Mouse (Mus musculus) left cerebral cortex, adult 9 months (tissue): ENCODE measurements around the gene Ptpro.
"Not testable (repeated sequence)": the region's sequence is repeated elsewhere in the genome, so short reads cannot be mapped to it uniquely, and the experiment has no call there.

Experiments used
- DNase-seq, 2 experiments: peaks; one replicate each; pipeline ENCODE4 v3.0.0; 2022; ENCODE audit warnings: low spot score in 2 of 2

Gene Ptpro

GRCm38 (mm10) chr6:137455537-137456041, 203.5 kb downstream of the Ptpro start:
- DNase-seq: peak in 1 of 2 experiments; percentile 47

DNA sequence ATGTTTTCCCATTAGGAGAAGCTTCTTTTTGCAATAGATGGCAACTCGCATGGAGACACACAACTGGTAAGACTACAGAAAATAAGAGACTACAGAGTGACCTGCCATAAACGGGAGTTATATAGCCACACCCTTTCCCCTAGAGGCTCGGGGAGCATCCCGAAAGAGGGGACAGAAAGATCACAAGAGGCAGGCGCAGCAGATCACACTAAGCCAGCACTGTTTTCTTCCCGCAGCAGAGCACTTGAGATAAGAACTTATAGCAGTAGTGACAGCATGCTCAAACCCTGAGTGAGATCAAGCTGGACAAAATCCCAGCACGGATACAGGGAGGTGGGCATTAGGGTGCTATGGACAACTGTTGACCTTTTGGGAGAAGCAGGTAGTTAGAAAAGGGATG, 203.9 kb downstream of the Ptpro start:
- no peak for DNase-seq

- DNase-seq: no peak
Measured at GRCm38 (mm10) chr6:137457210-137457609, 205.1 kb downstream of the Ptpro start.

DNA sequence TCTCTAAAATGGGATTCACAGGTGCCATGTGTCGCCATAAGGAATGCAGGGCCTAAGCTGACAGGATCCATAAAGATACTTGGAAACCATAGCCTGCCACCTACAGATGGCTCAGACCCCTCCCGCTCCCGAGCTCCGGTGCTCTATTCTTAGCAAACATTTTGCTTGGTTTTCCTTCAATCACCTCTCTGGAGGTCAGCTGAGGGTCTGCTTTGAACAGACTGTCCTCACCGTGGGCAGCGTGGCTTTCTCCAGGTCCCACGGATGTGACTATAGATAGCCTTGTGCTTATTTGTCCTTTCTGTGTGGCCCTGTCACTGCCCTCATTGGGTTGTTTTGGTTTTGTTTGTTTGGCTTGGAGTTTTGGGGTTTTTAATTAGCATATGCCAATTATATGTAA, 206.0 kb downstream of the Ptpro start:
- DNase-seq: no peak

- no peak for DNase-seq
Measured at GRCm38 (mm10) chr6:137463771-137464170, 211.7 kb downstream of the Ptpro start.

DNA sequence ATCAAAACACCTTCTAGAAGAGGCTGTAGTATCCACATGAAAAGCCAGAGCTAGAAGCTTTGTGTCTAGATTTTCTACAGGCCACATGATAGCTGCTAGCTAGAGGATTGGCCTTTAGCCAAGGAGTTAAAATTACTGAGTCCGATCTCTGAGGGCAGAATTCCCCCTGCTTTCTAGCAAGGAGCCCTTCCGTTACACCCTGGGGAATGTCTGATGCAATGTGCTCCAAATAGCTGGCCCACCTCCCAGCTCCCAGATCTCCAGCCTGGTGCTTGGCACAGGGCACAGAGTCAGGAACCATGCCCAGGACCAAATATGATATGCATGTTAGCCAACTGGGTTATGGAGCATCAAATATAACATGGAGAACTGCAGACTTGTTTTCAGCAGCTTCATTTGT, 213.1 kb downstream of the Ptpro start:
- DNase-seq: peak in 1 of 2 experiments; percentile 13

GRCm38 (mm10) chr6:137466256-137466655, 214.1 kb downstream of the Ptpro start:
- DNase-seq: no peak

- no peak for DNase-seq
Measured at GRCm38 (mm10) chr6:137467696-137468095, 215.6 kb downstream of the Ptpro start.

DNA sequence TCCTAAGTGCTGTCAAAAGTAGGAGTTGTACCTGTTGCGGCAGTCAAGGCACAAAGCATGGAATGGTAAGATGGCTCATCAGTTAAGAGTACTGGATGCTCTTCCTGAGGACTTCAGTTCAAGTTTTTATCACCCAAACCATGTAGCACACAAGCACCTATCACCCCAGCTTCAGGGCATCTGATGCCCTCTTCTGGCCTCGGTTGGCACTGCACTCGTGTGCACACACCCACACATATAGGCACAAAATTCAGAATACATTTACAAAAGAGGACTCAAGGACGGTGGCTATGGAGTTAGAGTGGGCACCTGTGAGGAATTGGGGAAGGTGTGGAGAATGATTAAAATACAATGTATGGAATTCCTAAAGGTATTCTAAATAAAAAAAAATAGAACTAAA, 217.4 kb downstream of the Ptpro start:
- no peak for DNase-seq

- DNase-seq: peak; percentile 31 to 83
Measured at GRCm38 (mm10) chr6:137470901-137471598, 218.9 kb downstream of the Ptpro start.

DNA sequence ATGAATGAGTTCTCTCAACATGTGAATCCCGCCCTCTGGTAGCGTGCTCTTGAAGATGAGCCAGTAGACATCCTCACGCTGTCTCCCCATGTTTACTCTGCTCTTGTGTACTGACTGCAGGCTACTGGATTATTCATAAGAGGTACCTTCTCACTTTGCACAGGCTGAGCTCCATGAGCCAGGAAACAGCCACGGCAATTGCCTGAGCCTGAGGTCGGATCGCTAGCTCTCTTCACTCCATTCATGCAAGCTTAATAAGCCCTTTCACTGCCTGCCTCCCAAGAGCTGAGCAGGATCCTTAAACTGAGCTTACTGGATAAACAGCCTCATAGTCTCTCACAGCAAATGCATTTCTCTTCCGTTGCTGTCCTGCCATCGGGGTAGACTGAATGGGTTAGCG, 220.0 kb downstream of the Ptpro start:
- peak in 1 of 2 experiments; percentile 9 for DNase-seq

- no peak for DNase-seq
Measured at GRCm38 (mm10) chr6:137473433-137473832, 221.3 kb downstream of the Ptpro start.

DNA sequence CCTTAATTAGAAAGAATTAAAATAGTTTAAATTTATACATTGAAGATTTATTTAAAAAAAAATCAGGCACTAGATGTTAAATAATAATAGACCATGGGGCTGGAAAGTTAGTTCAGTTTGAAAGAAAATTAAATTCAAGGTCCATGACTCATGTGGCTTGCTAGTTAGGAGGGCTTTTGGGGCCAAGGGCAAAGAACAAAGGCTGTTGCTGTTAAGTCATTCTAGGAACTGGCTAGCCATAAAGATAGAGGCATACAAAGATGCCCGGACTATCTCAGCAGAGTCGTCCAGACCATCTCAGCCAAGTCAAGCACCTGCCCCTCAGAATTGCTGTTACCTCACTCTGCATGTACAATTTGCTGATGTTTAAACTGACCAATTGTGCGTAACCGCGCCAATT, 223.6 kb downstream of the Ptpro start:
- not testable (repeated sequence) for DNase-seq

- no peak for DNase-seq
Measured at GRCm38 (mm10) chr6:137482891-137483290, 230.8 kb downstream of the Ptpro start.

- no peak for DNase-seq
Measured at GRCm38 (mm10) chr6:137487443-137487842, 235.3 kb downstream of the Ptpro start.

DNA sequence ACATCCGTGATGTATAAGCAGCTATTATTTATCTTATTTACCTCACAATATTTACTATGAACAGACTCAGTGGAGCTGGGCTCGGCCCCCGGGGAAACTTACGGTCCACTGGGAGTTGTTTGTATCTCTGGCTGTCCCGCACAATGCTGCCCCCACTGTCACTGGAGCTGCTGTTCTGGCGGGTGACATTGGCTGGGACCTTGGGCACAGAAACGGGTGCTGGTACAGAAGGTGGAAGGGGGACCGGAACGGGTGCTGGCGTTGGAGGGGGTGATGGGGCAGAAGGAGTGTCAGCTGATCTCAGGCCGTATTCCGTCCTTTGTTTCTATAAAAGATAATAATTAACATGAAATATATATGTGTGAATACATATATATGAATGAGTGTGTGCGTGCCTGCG, 238.0 kb downstream of the Ptpro start:
- no peak for DNase-seq

- DNase-seq: no peak
Measured at GRCm38 (mm10) chr6:137491659-137492058, 239.5 kb downstream of the Ptpro start.

- no peak for DNase-seq
Measured at GRCm38 (mm10) chr6:137492582-137492981, 240.5 kb downstream of the Ptpro start.

DNA sequence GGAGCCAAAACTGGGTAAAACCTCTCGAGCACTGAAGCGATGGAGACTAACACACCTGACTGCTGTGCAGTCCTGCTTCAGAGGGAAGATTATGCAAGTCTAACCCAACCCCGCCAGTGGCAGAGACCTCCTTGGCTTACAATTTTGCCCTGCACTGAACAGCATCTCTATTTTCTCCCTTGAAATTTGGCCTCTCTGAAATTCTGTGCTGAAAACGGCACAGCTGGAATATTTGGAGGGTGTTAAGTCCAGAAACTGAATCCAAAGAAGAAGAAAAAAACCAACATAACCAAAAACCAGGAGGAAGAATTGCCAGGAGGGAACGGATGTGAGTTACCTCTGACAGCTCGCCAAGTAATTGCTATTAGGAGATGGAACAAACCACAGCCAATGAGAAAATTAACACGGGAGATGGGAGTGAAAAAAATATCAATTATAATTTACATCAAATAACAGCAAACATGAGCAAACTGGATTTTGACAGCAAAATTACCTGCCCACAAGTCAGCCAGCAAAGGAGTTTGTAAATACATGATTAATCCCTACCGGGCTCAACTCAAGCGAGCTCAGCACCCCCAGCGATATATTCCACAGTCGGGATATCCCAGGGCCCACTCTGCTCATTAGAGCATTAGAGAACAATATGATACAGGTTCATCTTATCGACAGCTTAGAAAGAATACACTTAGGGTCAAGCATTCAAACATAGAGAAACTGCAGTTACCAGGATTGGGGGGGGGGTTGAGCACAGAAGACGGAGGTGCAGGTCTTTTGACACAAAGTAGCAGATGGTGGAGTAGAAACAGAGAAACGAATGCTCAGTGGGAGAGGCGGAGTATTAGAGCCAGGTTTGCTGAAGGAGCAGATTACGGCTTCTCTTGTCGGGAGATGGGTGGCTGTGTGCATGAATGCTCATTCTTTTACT, 241.4 kb downstream of the Ptpro start:
- DNase-seq: no peak

- no peak for DNase-seq
Measured at GRCm38 (mm10) chr6:137494136-137494475, 242.0 kb downstream of the Ptpro start.

- no peak for DNase-seq
Measured at GRCm38 (mm10) chr6:137494801-137495200, 242.7 kb downstream of the Ptpro start.

- no peak for DNase-seq
Measured at GRCm38 (mm10) chr6:137495233-137495632, 243.1 kb downstream of the Ptpro start.

DNA sequence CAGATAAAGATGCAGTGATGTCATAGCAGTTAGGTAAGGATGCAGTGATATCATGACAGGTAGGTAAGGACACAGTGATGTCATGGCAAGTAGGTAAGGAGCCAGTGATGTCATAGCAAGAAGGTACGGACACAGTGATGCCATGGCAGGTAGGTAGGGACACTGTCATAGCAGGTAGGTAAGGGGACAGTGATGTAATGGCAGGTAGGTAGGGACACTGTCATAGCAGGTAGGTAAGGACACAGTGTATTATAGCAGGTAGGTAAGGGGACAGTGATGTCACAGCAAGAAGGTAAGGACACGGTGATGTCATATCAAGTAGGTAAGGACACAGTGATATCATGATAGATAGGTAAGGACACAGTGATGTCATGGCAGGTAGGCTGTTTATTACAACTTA, 244.4 kb downstream of the Ptpro start:
- DNase-seq: no peak
